Mouse (Mus musculus): ENCODE measurements around the gene Slit3. TPM values are rescaled to one million over a fixed set of nuclear protein-coding genes. Genes with fewer than 3 reads are reported as not detected.

Slit3 gene
- polyA plus RNA-seq, 1 experiment from 2014 or later, result 21.9 TPM

- Histone ChIP-seq H3K4me3 (no peak overlapping the region), H3K9me3 (replicated peaks) (no peaks in the 10 kb centered on the region), H3K27ac (no peak overlapping the region), H3K27me3 (ENCODE audit: low read depth, poor library complexity, severe bottlenecking) (no peaks in the 10 kb centered on the region), H3K4me1 (peaks cover 25% of the 10 kb centered on the region), H3K36me3 (peaks cover 39% of the 10 kb centered on the region)
- 91% methylated on average over 6 of the region's 6 CpGs for WGBS
- no peak for DNase-seq (ENCODE audit: low spot score)
These were observed 50.5 kb downstream of the Slit3 start for GRCm38 (mm10) chr11:35171505-35171904.

GRCm38 (mm10) chr11:35177564-35177963 lies 56.5 kb downstream of the Slit3 start:
- Histone ChIP-seq H3K4me1 (peaks cover 33% of the 10 kb centered on the region), H3K27me3 (ENCODE audit: low read depth, poor library complexity, severe bottlenecking) (no peaks in the 10 kb centered on the region), H3K9me3 (replicated peaks) (no peaks in the 10 kb centered on the region), H3K27ac (no peak overlapping the region), H3K4me3 (no peak overlapping the region), H3K36me3 (peaks cover 42% of the 10 kb centered on the region)
- no peak for DNase-seq (ENCODE audit: low spot score)
- WGBS, result 92% methylated on average over 7 of the region's 7 CpGs

- Histone ChIP-seq H3K27me3 (ENCODE audit: low read depth, poor library complexity, severe bottlenecking) (no peaks in the 10 kb centered on the region), H3K4me3 (peak overlapping the region; percentile 22), H3K27ac (peak overlapping the region; percentile 38; the same call in 1 of the 2 replicates), H3K9me3 (replicated peaks) (no peaks in the 10 kb centered on the region), H3K36me3 (peaks cover 35% of the 10 kb centered on the region), H3K4me1 (peaks cover 30% of the 10 kb centered on the region)
- WGBS, result 44% methylated on average over 24 of the region's 24 CpGs
- DNase-seq (ENCODE audit: low spot score), result no peak
These were observed 57.3 kb downstream of the Slit3 start for GRCm38 (mm10) chr11:35178144-35178817.

- Histone ChIP-seq H3K4me3 (no peak overlapping the region), H3K27ac (no peak overlapping the region), H3K9me3 (replicated peaks) (no peaks in the 10 kb centered on the region), H3K36me3 (peaks cover 34% of the 10 kb centered on the region), H3K4me1 (peaks cover 21% of the 10 kb centered on the region), H3K27me3 (ENCODE audit: low read depth, poor library complexity, severe bottlenecking) (no peaks in the 10 kb centered on the region)
- DNase-seq (ENCODE audit: low spot score), result no peak
- 59% methylated on average over 8 of the region's 8 CpGs for WGBS
These were observed 58.3 kb downstream of the Slit3 start for GRCm38 (mm10) chr11:35179305-35179704.

GRCm38 (mm10) chr11:35182887-35183286 lies 61.9 kb downstream of the Slit3 start:
- 77% methylated on average over 5 of the region's 5 CpGs for WGBS
- Histone ChIP-seq H3K4me1 (peaks cover 9% of the 10 kb centered on the region), H3K4me3 (no peak overlapping the region), H3K27me3 (ENCODE audit: low read depth, poor library complexity, severe bottlenecking) (no peaks in the 10 kb centered on the region), H3K9me3 (replicated peaks) (no peaks in the 10 kb centered on the region), H3K36me3 (peaks cover 22% of the 10 kb centered on the region), H3K27ac (no peak overlapping the region)
- no peak for DNase-seq (ENCODE audit: low spot score)

GRCm38 (mm10) chr11:35194826-35195225 lies 73.8 kb downstream of the Slit3 start:
- Histone ChIP-seq H3K27ac (no peak overlapping the region), H3K4me3 (no peak overlapping the region), H3K27me3 (ENCODE audit: low read depth, poor library complexity, severe bottlenecking) (no peaks in the 10 kb centered on the region), H3K36me3 (peaks cover 4% of the 10 kb centered on the region; the same call in 1 of the 2 replicates), H3K4me1 (peaks cover 15% of the 10 kb centered on the region), H3K9me3 (replicated peaks) (no peaks in the 10 kb centered on the region)
- WGBS, result 84% methylated on average over 6 of the region's 6 CpGs
- DNase-seq (ENCODE audit: low spot score), result peak; percentile 25

GRCm38 (mm10) chr11:35196777-35197176 lies 75.8 kb downstream of the Slit3 start:
- no peak overlapping the region for H3K27ac ChIP-seq
- no peak for DNase-seq (ENCODE audit: low spot score)
- 93% methylated on average over 7 of the region's 7 CpGs for WGBS
- no peak overlapping the region for H3K4me3 ChIP-seq
- H3K27me3 ChIP-seq (ENCODE audit: low read depth, poor library complexity, severe bottlenecking), result no peaks in the 10 kb centered on the region
- H3K36me3 ChIP-seq, result peaks cover 4% of the 10 kb centered on the region; the same call in 1 of the 2 replicates
- H3K4me1 ChIP-seq, result peaks cover 18% of the 10 kb centered on the region
- no peaks in the 10 kb centered on the region for H3K9me3 ChIP-seq (replicated peaks)

GRCm38 (mm10) chr11:35198537-35199088 lies 77.6 kb downstream of the Slit3 start:
- H3K27me3 ChIP-seq (ENCODE audit: low read depth, poor library complexity, severe bottlenecking), result no peaks in the 10 kb centered on the region
- no peak overlapping the region for H3K27ac ChIP-seq
- 92% methylated on average over 6 of the region's 6 CpGs for WGBS
- H3K4me1 ChIP-seq, result peaks cover 36% of the 10 kb centered on the region
- no peak overlapping the region for H3K4me3 ChIP-seq
- no peak for DNase-seq (ENCODE audit: low spot score)
- H3K36me3 ChIP-seq, result peaks cover 4% of the 10 kb centered on the region; the same call in 1 of the 2 replicates
- no peaks in the 10 kb centered on the region for H3K9me3 ChIP-seq (replicated peaks)

- Histone ChIP-seq H3K36me3 (no peaks in the 10 kb centered on the region), H3K27ac (no peak overlapping the region), H3K9me3 (replicated peaks) (no peaks in the 10 kb centered on the region), H3K4me1 (peaks cover 40% of the 10 kb centered on the region), H3K4me3 (no peak overlapping the region), H3K27me3 (ENCODE audit: low read depth, poor library complexity, severe bottlenecking) (no peaks in the 10 kb centered on the region)
- 81% methylated on average over 5 of the region's 5 CpGs for WGBS
- DNase-seq (ENCODE audit: low spot score), result peak; percentile 22
These were observed 81.3 kb downstream of the Slit3 start for GRCm38 (mm10) chr11:35202332-35202731.

GRCm38 (mm10) chr11:35203673-35204072 lies 82.6 kb downstream of the Slit3 start:
- no peaks in the 10 kb centered on the region for H3K9me3 ChIP-seq (replicated peaks)
- no peaks in the 10 kb centered on the region for H3K36me3 ChIP-seq
- H3K27me3 ChIP-seq (ENCODE audit: low read depth, poor library complexity, severe bottlenecking), result no peaks in the 10 kb centered on the region
- WGBS, result 55% methylated on average over 10 of the region's 10 CpGs
- H3K4me3 ChIP-seq, result no peak overlapping the region
- no peak overlapping the region for H3K27ac ChIP-seq
- H3K4me1 ChIP-seq, result peaks cover 40% of the 10 kb centered on the region
- no peak for DNase-seq (ENCODE audit: low spot score)

- H3K4me1 ChIP-seq, result peaks cover 40% of the 10 kb centered on the region
- H3K4me3 ChIP-seq, result no peak overlapping the region
- no peaks in the 10 kb centered on the region for H3K27me3 ChIP-seq (ENCODE audit: low read depth, poor library complexity, severe bottlenecking)
- no peaks in the 10 kb centered on the region for H3K36me3 ChIP-seq
- DNase-seq (ENCODE audit: low spot score), result no peak
- no peak overlapping the region for H3K27ac ChIP-seq
- 32% methylated on average over 9 of the region's 9 CpGs for WGBS
- no peaks in the 10 kb centered on the region for H3K9me3 ChIP-seq (replicated peaks)
These were observed 83.1 kb downstream of the Slit3 start for GRCm38 (mm10) chr11:35204084-35204483.

- 54% methylated on average over 14 of the region's 14 CpGs for WGBS
- H3K36me3 ChIP-seq, result peaks cover 16% of the 10 kb centered on the region
- H3K9me3 ChIP-seq (replicated peaks), result no peaks in the 10 kb centered on the region
- no peak overlapping the region for H3K4me3 ChIP-seq
- DNase-seq (ENCODE audit: low spot score), result peak; percentile 57
- H3K27me3 ChIP-seq (ENCODE audit: low read depth, poor library complexity, severe bottlenecking), result no peaks in the 10 kb centered on the region
- 0 out of 2 replicates have a peak overlapping the region, but pooled peaks have one; percentile 38 for H3K27ac ChIP-seq
- H3K4me1 ChIP-seq, result peaks cover 43% of the 10 kb centered on the region
These were observed 90.0 kb downstream of the Slit3 start for GRCm38 (mm10) chr11:35210728-35211682.

GRCm38 (mm10) chr11:35224025-35224424 lies 103.0 kb downstream of the Slit3 start:
- no peaks in the 10 kb centered on the region for H3K27me3 ChIP-seq (ENCODE audit: low read depth, poor library complexity, severe bottlenecking)
- peaks cover 16% of the 10 kb centered on the region for H3K4me1 ChIP-seq
- H3K4me3 ChIP-seq, result no peak overlapping the region
- 53% methylated on average over 4 of the region's 4 CpGs for WGBS
- DNase-seq (ENCODE audit: low spot score), result no peak
- H3K9me3 ChIP-seq (replicated peaks), result no peaks in the 10 kb centered on the region
- H3K27ac ChIP-seq, result no peak overlapping the region
- H3K36me3 ChIP-seq, result 0 out of 2 replicates have a peak, but pooled peaks cover 3% of the 10 kb centered on the region
